Mouse (Mus musculus) bone marrow, adult 2 months (tissue): ENCODE data around the gene Cavin3.

Source experiments
- CTCF ChIP-seq: fragments of 200-500 bp; IDR thresholded peaks from 2 replicates; pipeline ENCODE4 v1.5.1; 2011; ENCODE audit warnings: low read length, control low read depth; ENCODE audit not compliant: control insufficient read depth, insufficient read depth
- POLR2A ChIP-seq: fragments of 200-500 bp; IDR thresholded peaks from 2 replicates; pipeline ENCODE4 v1.6.1; 2011; ENCODE audit warnings: low read depth, mild to moderate bottlenecking, control low read depth, low read length, borderline replicate concordance; ENCODE audit not compliant: control insufficient read depth

GRCm38 (mm10) chr7:105507257-105507656 lies 25.2 kb upstream of the Cavin3 start:
- no peak for TF ChIP-seq POLR2A
- no peak for TF ChIP-seq CTCF
